Mouse (Mus musculus): Measurements from ENCODE around the gene Zmynd15.

DNA sequence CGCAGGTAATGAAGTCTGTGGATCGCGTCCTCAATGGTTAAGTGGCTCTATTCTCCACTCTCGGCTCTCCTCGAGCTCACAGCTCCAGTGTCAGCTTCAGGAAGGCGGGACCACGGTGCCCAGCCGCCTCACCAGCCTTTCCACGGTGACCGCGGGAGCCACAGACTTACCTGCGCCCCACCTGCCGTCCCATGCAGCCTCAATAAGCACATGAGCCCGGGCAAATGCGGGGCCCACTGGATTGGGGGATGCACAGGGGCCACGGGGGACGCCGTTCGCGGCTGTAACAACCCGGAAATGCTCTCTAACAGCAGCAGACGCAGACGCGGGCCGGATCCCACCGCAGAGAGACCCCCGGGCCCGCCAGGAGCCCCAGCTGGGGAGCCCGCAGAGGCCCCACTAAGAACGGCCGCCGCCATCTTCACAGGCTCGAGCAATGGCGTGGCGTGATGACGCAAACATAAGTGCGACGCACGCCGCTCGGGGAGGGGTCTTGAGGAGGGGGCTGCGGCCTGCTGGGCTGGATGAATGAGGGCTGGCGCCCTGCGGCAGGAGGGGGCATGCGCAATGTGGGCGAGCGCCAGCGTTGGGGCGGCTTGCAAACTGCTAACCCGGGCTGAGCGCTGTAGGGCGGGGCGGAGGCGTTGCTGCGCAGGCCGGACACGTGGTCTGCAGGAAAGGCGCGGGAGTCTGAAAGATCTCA is 49.5 kb upstream of the Zmynd15 start, which contains the start of gene Pelp1:
- TF ChIP-seq CTCF (IDR thresholded peaks at IDR 0.05 in 2 of 3, conservative IDR thresholded peaks at IDR 0.05 in 1 of 3; ENCODE audit: control insufficient read depth in 1 of 3, insufficient read depth in 1 of 3, low read depth in 2 of 3, low read length in 3 of 3, poor library complexity in 1 of 3, severe bottlenecking in 1 of 3) (no peak), RAD21 (IDR thresholded peaks at IDR 0.05; ENCODE audit: low read depth, low read length) (no peak), ZMIZ1 (IDR thresholded peaks at IDR 0.05; ENCODE audit: low read depth, low read length) (peak; percentile 93), POLR2A (IDR thresholded peaks at IDR 0.05; ENCODE audit: control insufficient read depth in 1 of 2, insufficient read depth in 1 of 2, low read depth in 1 of 2, low read length in 2 of 2, poor library complexity in 1 of 2) (peak; percentile 84 to 90), USF2 (IDR thresholded peaks at IDR 0.05; ENCODE audit: borderline replicate concordance in 1 of 2, insufficient read depth in 1 of 2, low read depth in 1 of 2, low read length in 2 of 2) (peak in 1 of 2 experiments; percentile 67; a peak in 1 of 4 replicates), NRF1 (IDR thresholded peaks at IDR 0.05; ENCODE audit: insufficient read depth, low read depth, low read length, poor library complexity, severe bottlenecking) (peak; percentile 90), CHD2 (IDR thresholded peaks at IDR 0.05; ENCODE audit: low read length) (no peak), EP300 (IDR thresholded peaks at IDR 0.05; ENCODE audit: low read depth in 1 of 2, low read length in 2 of 2) (peak in 1 of 2 experiments; percentile 55; a peak in 2 of 4 replicates), SIN3A (IDR thresholded peaks at IDR 0.05; ENCODE audit: low read length) (peak; percentile 95), TBP (IDR thresholded peaks at IDR 0.05; ENCODE audit: low read depth, low read length) (peak; percentile 82)
